Mouse (Mus musculus) megakaryocyte, embryonic 14.5 days (primary cell): ENCODE data around the gene Man1c1.

Experiments used
- FLI1 ChIP-seq: IDR thresholded peaks from 2 replicates; pipeline ENCODE4 v1.6.1; 2012; ENCODE audit warnings: low read length, inconsistent platforms, mixed read lengths
- GATA1 ChIP-seq: IDR thresholded peaks from 3 replicates; pipeline ENCODE4 v1.6.1; 2012; ENCODE audit warnings: mixed read lengths, low read length, inconsistent platforms, borderline replicate concordance

- TF ChIP-seq GATA1 (no peak), FLI1 (no peak)
These were observed 44.5 kb downstream of the Man1c1 start for GRCm38 (mm10) chr4:134659354-134660301.
